Mouse (Mus musculus): ENCODE results near the gene Tmem234.

- TF ChIP-seq CTCF (IDR thresholded peaks at IDR 0.05; ENCODE audit: low read depth, low read length) (no peak), POLR2A (IDR thresholded peaks at IDR 0.05; ENCODE audit: borderline replicate concordance, low read depth, low read length) (no peak)
These were observed 35.3 kb upstream of the Tmem234 start for GRCm38 (mm10) chr4:129565139-129565538.
